Mouse (Mus musculus) 3134 (cell line): Measurements from ENCODE around the gene Rsf1.

Source experiments
- DNase-seq: peaks from one replicate; pipeline ENCODE4 v3.0.0-alpha.2; 2011; ENCODE audit warnings: low spot score; ENCODE audit not compliant: insufficient read length; ENCODE audit errors: extremely low read depth

Rsf1 gene

DNA sequence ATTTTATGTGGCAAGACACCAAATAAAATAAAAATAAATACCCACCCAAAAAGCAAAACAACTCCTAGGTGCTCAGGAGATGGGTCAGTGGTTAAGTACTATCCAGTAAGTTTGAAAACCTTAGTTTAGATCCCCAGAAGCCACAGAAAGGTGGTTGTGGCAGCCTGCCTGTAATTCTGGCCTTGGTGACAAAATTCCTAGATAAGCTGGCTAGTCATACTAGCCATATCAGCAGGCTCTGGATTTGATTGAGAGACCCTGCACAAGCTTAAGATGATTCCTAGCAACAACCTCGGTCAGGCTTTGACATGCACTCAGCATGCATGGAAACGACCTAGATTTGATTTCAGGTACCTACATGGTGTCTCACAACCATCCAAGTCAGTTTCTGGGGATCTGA, 49.7 kb downstream of the Rsf1 start:
- no peak for DNase-seq

DNA sequence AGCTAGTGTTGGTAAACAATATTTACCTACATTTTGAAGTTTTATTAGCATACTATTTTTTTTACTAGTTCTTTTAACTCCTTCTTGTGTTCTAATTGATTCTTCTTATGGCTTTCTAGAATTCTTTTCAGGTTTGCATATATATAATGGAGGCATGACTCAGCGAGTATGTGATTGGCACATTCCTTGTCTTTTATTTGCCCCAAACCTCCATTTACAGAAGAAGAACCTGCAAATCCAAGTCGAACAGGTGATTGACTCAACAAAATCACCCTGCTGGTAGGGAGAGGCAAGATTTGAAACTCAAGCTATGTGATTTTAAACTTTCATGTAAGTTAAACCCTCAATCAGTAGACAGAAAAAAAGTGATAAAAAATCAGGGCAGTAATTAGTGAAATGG, 51.6 kb downstream of the Rsf1 start:
- DNase-seq, result no peak

DNA sequence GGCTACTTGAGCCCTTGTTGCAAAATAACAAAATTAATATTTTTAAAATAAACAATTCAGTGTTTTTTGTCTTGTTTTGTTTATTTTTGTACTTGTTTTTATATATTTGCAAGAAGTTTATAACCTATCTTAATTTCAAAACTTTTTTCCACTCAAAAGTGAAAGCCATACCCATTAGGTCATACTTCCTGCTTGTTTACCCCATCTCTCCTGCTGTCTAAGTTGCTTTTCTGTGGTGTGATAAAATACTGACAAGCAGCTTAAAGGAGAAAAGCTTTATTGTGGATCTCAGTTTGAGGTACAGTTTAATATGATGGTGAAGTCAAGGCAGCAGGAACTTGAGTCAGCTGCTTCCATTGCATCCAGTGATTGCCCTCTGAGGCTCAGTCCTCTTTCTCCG, 53.2 kb downstream of the Rsf1 start:
- DNase-seq, result no peak

DNA sequence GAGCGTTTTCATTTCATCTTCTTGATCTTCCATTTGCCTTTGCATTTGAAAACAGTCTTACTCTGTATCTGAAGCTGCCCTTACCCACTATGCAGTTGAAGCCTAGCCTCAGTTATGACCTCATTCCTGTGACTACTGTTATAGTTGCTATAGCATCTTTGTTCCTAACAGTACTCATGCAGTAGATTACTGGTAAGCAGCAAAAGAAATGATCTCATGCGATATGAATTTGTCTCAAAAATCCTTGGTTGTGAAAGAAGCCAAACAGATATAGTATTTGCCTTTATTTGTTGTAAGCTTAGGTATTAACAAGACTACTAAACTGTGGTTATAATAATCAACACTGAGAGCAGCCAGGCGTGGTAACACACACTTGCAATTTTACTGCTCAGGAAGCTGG, 65.4 kb downstream of the Rsf1 start:
- DNase-seq, result peak; percentile 19

DNA sequence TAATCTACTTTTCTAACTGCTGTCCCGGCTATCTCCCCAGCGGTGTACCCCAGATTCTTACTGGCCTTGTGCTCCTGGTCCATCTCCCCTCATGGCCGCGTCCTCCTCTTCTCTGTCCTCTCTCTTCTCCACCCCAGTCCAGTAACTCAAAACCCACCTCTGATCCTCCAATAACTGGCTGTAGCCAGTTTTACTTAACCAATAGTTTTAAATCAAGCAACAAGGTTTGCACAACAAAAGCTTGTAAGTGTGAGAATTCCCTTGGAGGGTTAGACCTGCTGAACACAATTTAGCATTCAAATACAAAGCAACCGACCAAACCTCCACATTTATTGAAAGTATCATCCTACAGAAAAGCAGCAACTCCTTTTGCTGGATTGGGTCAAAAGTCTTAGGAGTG, 68.0 kb downstream of the Rsf1 start:
- no peak for DNase-seq

DNA sequence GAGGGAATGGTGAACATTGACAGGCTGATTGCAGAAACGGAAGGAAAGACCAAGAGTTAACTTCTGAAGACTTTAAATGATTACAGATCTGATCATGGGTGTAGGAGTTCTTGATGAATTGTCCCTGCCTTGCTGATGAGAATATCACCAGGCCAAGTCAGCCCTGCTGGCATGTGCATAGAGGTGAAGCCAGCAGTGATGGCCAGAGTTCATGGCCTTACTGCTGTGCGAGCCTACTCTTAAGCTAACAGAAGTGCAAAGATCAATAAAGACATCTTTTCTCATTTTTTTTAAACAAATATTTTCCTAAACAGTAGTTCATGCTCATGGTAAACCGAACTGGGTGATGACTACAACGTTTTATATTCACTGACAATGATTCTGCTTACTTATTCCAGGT, 71.0 kb downstream of the Rsf1 start:
- DNase-seq, result no peak

DNA sequence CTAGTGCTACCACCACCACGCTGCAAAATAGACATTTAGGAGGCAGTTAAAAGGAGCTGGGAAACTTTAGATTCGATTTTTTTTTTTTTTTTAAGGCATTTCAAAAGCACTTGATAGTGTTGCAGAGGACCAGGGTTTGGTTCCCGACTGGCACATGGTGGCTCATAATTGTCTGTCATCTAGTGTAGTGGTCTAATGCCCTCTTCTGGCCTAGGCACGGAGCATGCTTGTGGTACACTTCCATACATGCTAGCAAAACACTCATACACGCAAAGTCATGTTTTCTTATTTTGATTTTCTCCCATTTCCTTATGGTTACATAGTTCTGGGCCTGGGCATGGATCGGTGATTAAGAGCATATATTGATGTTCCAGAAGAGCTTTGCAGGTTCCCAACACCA, 76.5 kb downstream of the Rsf1 start:
- no peak for DNase-seq

DNA sequence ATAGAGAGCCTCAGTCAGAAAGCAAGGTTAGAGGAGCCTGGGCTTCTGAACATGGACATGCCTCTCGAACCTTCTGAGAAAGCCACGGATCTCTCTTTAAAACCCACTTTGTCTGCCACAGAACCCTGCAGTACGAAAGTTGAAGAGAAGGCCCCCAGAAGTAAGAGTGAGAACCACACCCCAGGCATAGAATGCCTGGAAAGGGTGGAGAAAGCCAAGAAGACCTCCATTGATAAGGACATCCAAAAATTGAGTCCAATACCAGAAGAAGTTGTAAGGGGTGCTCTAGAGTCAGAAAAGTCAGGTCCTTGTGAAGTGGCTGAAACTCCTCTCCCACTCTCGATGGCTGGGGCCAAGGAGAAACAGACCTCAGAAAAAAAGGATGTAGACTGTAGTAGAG, 81.9 kb downstream of the Rsf1 start:
- no peak for DNase-seq

DNA sequence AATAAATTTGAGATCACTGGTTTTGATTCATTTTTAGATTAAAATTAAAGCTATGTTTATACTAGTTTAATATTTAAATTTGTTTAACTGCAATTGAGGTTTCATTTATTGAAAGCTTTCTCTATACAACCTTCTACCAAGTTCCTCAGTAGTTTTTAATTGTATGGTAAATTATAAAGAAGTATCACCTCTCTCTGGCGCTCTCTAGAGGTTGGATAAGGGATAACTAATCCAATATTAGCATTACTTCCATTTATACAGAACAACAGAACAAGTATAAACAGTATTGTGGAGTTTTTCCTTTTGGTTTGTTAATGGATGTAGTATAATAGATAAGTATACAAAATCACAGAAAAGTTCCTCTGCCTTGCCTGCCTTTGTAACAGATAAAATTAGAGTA, 99.5 kb downstream of the Rsf1 start:
- DNase-seq, result no peak

DNA sequence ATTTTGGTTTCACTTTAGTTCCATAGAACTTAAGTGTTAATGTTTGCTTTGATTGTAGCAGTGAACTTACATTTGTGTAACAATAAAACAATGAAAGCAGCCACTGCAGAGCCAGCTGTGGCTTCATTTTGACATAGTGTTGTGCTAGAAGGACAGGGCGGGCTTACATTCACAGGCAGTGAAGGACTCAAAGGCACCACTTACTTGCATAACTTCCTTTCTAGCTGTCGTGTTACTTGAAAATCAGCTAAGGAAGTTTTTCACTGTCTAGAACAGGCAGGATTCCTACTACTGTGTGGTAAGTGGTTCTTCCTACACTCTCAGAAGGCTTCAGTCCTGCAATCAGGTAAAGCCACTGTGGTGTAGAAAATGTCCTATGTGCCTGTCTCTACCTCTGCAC, 108.1 kb downstream of the Rsf1 start:
- no peak for DNase-seq

DNA sequence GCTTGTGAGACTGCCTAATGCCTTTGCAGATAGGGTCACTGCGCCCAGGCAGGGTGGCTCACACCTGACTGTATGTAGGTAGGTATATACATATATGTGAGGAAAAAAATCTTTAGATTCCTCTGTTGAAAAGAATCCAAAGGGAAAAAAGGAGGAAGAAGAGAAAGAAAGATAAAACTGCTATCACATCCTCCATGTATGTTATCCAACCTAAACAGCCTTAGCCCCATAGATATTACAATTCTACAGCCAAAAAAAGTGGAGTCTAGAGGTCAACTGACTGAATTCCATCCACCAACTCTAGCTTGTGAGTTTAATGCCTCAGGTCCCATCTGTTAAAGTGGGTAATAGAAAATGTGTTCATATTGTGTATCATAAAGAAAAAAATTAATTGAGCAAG, 115.8 kb downstream of the Rsf1 start:
- DNase-seq, result no peak

DNA sequence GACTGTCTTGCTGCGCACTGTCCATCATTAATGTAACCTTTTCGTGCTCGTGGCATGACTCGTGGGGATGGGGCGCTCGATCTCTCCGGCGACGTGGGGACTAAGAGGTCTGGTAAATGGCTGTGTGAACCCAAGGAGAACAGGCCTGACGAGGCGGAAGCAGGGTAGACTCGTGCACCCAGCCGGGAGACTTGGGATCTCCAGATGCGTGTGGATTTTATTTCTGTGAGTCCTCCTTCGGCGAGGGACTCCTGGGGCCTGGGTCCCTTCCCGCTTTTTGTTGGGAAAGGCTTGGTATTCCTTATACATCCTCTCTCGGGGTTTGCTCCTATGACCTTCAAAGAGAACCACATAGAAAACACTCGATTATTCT, 116.4 kb downstream of the Rsf1 start:
- no peak for DNase-seq

DNA sequence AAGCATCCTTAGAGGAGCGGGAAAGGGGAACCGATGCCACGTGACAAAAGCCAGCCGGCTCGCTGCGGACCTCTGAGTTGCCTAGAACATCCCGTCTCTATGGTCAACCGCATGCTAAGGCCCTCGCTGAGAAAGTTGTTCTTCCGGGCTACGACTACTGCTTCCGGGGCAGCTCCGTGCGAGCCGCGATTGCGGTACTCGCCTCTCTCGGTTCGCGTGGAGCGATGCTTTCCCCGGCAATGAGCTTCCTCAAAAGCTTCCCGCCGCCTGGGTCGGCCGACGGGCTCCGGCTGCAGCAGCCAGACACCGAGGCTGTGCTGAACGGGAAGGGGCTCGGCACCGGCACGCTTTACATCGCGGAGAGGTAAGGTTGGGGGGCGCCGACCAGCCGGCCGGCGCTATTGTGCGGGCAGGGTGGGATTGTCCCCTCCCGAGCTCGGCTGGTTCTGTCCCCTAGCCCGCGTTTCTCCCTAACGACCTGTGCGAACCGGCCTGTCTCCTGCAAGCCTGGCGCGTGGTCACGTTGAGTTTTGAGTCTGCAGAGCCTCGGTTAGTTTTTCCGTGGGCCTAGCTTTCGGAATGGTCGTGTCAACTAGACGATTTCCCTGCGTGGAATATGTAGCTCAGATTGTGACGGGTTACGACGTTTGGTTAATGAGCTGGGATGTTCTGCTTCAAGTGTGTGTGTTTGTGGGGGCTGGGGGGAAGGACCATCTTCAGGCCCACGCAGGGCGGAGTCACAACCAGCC, 117.0 kb downstream of the Rsf1 start, which contains the start of gene Clns1a:
Gene Clns1a, plus strand, starts transcription at position 129 of the 749 bp plus-strand sequence.
- peak; percentile 81 for DNase-seq

DNA sequence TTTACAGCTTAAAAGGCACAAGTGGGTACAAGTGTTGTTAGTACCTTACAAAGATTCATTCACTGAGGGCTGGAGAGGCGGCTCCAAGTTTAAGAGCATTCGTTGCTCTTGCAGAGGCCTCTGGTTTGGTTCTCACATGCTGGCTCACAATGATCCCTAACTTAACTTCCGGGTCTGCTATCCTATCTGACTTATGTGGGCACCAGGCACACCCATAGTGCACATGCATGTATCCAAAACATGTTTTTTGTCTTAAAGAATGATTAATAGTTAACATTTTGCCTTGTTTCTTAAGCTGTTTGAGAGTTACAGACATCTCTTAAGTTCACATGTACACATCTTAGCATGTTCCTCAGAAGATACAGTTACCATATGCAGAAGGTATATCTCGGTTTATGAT, 120.5 kb downstream of the Rsf1 start:
- no peak for DNase-seq

DNA sequence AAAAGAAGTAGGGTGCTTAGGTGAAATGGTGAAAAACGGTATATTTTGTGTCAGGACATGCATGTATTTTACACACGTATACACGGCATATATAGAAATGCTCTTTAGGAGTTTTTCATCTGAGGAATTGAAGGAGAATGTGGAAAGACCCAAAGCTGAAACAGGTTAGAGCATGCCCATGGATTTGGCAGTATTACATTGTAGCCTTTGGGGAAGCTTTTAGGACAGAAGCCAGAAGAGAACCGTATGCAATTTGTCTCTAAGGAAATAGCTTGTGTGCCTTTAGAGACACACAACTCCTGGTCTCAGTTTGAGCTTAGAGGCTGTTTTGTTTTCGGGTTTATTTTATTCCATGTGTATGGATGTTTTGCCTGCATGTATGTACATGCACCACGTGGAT, 121.4 kb downstream of the Rsf1 start:
- no peak for DNase-seq

DNA sequence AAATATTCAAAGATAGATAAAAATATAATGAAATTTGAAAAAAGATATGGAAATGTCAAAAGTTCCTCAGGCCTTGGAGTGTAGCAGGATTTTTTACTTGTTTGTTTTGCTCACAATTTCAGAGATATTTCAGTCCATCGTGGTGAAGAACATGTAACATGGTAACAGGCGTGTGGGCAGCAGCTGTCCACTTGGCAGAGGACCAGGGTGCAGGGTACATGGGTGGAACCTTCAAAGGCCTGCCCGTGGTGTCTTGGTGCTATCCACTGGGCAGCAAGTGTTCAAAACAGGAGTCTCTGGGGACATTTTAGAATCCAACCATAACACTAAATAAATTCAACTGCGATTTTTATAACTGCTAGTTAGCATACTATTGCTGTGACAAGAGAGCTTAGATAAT, 127.4 kb downstream of the Rsf1 start:
- DNase-seq, result no peak

DNA sequence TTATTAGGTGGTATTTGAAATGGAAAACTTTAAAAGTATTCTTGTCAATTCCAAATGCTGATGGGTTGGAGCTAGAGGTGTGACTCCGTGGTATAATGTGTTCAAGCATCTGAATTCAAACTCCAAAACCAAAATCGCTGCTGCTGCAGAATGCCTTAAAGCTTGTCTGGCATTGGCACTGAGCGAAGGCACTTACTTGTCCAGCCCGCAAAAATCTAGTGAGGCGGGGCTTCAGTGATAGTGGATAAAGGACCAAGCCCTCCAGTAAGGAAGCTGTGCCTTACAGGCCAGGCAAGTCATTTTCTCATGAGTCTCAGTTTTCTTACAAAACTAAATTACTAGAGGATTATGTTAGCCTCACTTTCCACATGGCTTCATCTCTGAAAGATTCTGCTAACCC, 128.1 kb downstream of the Rsf1 start:
- no peak for DNase-seq

DNA sequence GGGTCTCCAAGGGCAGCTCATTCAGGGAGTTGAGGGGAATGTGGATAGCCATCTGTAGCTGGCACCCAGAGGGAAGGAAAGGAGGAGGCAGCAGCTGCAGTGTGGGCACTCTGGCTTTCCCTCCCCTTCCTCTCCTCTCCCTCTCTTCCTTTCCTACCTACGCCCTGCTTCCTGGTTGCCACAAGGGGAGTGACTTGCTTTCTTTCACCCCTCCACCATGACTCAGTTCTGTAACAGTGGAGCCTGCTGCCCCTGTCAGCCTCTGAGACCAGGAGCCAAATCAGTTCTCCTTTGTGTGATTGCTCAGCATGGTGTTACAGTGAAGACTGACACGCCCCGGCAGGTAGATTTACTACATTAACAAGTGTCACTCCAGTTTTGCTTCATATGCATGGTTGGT, 129.5 kb downstream of the Rsf1 start:
- DNase-seq, result no peak

DNA sequence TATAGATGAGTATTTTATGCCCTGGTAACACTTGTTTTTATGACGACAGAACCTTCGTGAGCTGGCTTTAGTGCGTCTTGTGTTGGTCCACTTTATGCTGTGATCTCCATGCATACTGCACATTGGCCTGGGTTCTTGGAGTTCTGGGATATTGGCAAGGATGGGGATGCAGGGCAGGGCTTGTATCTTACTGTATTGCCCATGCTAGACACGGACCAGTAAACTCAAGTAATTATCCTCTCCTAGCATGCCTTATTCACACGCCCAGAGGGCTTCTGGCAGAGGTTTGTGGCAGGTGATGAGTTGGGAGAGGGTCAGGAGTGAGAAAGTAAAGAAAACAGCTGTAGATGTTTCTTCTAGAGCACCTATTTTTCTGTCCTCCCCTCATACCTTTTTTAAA, 135.0 kb downstream of the Rsf1 start:
- DNase-seq, result no peak

DNA sequence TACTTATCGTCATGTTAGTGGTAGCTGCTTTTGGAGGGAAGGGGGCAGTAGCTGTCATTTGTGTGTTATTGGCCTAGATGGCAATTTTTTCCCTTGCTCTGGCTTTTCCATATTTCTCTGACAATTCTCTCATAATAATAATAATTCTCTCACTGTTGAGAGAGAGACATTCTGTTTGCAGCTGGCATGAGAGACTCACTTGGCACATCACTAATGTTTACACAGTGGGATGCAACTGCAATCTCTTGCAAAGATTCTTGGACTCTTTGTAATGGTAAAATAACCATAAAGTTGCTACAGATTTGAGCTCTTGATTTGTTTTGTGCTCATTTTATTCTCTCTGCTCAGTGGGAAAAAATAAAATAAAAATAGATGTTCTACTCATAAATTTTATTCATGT, 137.6 kb downstream of the Rsf1 start:
- no peak for DNase-seq

DNA sequence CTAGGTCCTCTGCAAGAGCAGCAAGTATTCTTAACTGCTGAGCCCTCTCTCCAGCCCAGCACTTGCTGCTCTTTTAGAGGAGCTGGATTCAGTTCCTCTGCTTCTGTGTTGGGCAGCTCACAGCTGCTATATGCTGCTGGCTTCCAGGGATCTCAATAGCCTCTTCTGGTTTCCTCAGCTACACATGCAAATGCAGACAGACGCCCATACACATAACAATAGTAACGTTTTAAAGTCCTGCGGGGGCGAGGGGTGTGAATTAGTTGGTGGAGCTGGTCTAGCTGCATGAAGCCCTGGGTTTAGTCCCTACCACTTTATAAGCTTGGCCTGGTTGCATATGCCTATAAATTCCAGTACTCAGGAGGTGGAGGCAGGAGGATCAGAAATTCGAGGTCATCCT, 139.4 kb downstream of the Rsf1 start:
- DNase-seq, result no peak

DNA sequence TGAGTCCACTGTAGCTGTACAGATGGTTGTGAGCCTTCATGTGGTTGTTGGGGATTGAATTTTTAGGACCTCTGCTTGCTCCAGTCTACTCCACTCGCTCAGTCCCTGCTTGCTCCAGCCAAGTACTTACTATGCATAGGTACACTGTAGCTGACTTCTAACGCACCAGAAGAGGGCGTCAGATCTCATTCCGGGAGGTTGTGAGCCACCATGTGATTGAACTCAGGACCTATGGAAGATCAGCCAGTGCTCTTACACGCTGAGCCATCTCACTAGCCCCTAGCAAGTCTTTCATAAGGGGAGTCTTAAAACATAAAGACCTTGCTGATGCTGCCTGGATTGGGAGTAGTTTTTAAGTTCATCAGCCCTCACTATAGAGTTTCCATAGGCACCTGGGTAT, 140.4 kb downstream of the Rsf1 start:
- DNase-seq, result no peak

DNA sequence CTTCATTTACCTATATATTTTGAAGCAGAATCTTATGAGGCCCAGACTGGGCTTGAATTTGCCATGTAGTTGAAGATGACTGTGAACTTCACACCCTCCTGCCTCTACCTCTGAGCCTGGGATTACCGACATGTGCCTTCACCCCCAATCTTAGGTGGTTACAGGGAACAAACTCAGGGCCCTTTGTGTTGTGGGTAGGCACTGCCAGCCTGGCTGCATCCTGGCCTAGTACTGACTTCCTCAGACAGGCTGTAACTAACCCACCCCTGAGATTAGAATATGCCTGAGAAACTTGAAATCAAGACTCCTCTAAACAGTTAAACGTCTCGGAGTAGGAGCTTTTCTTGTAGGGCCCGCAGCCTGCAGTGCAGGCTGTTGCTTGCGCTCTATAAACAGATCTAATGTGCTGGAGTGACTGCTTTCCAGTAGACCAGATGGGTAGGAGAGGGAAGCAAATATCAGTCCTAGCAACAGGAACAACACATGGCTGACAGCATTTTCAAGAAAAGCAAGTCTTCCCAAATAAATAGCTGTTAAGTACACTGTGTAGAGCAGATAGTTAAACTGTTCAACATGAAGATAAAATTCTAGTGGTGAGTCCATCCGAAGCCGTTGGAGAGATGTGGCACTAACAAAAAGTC, 142.7 kb downstream of the Rsf1 start:
- DNase-seq, result no peak
